Mouse (Mus musculus): ENCODE measurements around the gene Erc2.

GRCm38 (mm10) chr14:27808523-27809114, 186.4 kb downstream of the Erc2 start:
- TF ChIP-seq E2F4 (IDR thresholded peaks at IDR 0.05; ENCODE audit: insufficient replicate concordance, low read depth, low read length) (no peak), CHD1 (IDR thresholded peaks at IDR 0.05; ENCODE audit: low read depth, low read length) (no peak), HCFC1 (IDR thresholded peaks at IDR 0.05; ENCODE audit: low read depth, low read length) (no peak), CTCF (conservative IDR thresholded peaks at IDR 0.05 in 1 of 2, IDR thresholded peaks at IDR 0.05 in 1 of 2; ENCODE audit: low read depth in 2 of 2, low read length in 2 of 2) (no peak), SMC3 (IDR thresholded peaks at IDR 0.05; ENCODE audit: low read depth, low read length) (no peak), POLR2AphosphoS2 (IDR thresholded peaks at IDR 0.05; ENCODE audit: low read depth, low read length) (no peak), JUND (conservative IDR thresholded peaks at IDR 0.05; ENCODE audit: low read depth, low read length) (no peak), EP300 (IDR thresholded peaks at IDR 0.05; ENCODE audit: low read length) (no peak), TBP (conservative IDR thresholded peaks at IDR 0.05; ENCODE audit: low read depth, low read length) (no peak), ZKSCAN1 (IDR thresholded peaks at IDR 0.05; ENCODE audit: borderline replicate concordance, low read depth, low read length) (no peak)

All from CH12.LX (cell line).